Mouse (Mus musculus): ENCODE data around the gene Aldob.

- TF ChIP-seq CTCF (IDR thresholded peaks at IDR 0.05; ENCODE audit: extremely low read depth, insufficient read depth, low read length) (no peak), POLR2A (IDR thresholded peaks at IDR 0.05; ENCODE audit: extremely low read depth, insufficient read depth, low read length) (no peak)
Measured at GRCm38 (mm10) chr4:49519476-49519875, 29.9 kb downstream of the Aldob start.
